Mouse (Mus musculus) cerebellum, adult 9-10 months (tissue): Measurements from ENCODE around the gene Gimap3.

Experiments
- DNase-seq: peaks from one replicate; pipeline ENCODE4 v3.0.0; 2022

Gimap3 gene

GRCm38 (mm10) chr6:48770696-48771095, at the start of gene Gimap3:
Gimap3 (minus strand) TSS chr6:48770851.
- no peak for DNase-seq

GRCm38 (mm10) chr6:48817815-48818214, 47.2 kb upstream of the Gimap3 start:
- peak; percentile 54 for DNase-seq

GRCm38 (mm10) chr6:48815013-48815412, 44.4 kb upstream of the Gimap3 start:
- DNase-seq, result no peak

GRCm38 (mm10) chr6:48809494-48810219, 39.0 kb upstream of the Gimap3 start:
- DNase-seq, result no peak

- no peak for DNase-seq
Observed at GRCm38 (mm10) chr6:48806746-48807145, 36.1 kb upstream of the Gimap3 start.

- DNase-seq, result no peak
Observed at GRCm38 (mm10) chr6:48804346-48804745, 33.7 kb upstream of the Gimap3 start.

- DNase-seq, result no peak
Observed at GRCm38 (mm10) chr6:48803406-48804051, 32.9 kb upstream of the Gimap3 start.

- DNase-seq, result no peak
Observed at GRCm38 (mm10) chr6:48801897-48802296, 31.2 kb upstream of the Gimap3 start.

- no peak for DNase-seq
Observed at GRCm38 (mm10) chr6:48787867-48788266, 17.2 kb upstream of the Gimap3 start.

GRCm38 (mm10) chr6:48785601-48786000, 14.9 kb upstream of the Gimap3 start:
- DNase-seq, result no peak

GRCm38 (mm10) chr6:48785189-48785588, 14.5 kb upstream of the Gimap3 start:
- DNase-seq, result no peak

GRCm38 (mm10) chr6:48784406-48784805, 13.8 kb upstream of the Gimap3 start:
- DNase-seq, result no peak

GRCm38 (mm10) chr6:48772030-48772429, 1.4 kb upstream of the Gimap3 start:
- DNase-seq, result peak; percentile 58

- DNase-seq, result no peak
Observed at GRCm38 (mm10) chr6:48768933-48769332, 1.7 kb downstream of the Gimap3 start.

- no peak for DNase-seq
Observed at GRCm38 (mm10) chr6:48768178-48768869, 2.3 kb downstream of the Gimap3 start.

- DNase-seq, result no peak
Observed at GRCm38 (mm10) chr6:48764496-48764895, 6.2 kb downstream of the Gimap3 start.

GRCm38 (mm10) chr6:48763567-48764270, 6.9 kb downstream of the Gimap3 start:
- DNase-seq, result no peak

GRCm38 (mm10) chr6:48747091-48747966, 23.3 kb downstream of the Gimap3 start:
- DNase-seq, result no peak

GRCm38 (mm10) chr6:48745959-48746889, 24.4 kb downstream of the Gimap3 start, which contains the start of gene Gimap5:
Gimap5 (plus strand) TSS chr6:48746197.
- DNase-seq, result no peak

- DNase-seq, result no peak
Observed at GRCm38 (mm10) chr6:48745490-48745889, 25.2 kb downstream of the Gimap3 start.
